9 mouse cellular contexts compared by ENCODE assay signal in the genomic region with DNA sequence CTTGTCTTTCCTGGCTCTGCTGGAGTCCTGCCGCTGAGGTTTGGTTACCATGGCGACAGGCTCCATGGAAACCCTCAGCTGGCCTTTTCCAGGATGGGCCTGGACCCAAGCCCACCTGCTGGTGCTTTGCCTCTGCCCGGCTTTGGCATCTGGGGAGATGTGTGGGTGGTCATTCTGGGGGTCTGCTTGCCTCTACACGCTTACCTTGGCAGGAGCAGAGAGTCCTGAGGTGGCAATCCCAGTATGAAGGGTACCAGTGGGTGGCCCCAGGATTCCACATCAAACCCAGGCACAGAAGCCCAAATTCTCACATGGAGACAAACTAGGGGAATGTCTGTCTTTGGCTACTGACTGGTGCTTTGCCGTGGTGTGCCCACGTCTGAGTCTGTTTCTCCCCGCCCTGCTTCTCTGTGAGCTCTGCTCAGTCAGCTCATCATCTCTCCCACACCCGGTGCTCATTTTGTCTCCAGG. TPM values are rescaled to one million over a fixed set of nuclear protein-coding genes. Genes with fewer than 3 reads are reported as not detected.
DNase-seq lines count a peak whose midpoint lies in the region; ATAC-seq and TF ChIP-seq lines count a peak whose summit lies in the region.
"Had no signal": no experiment of that assay in that cellular context is flagged by ENCODE, and none has a peak within 500 bp of the region (broad histone marks: within the 10 kb centered on the region; RNA-seq: fewer than 3 reads in every experiment).

No protein-coding gene starts in this region.

- H3K4me3 ChIP-seq in embryonic facial prominence, embryonic 10.5 days, result no peak overlapping the region
- H3K4me3 ChIP-seq in midbrain, embryonic 11.5 days (ENCODE audit: low read depth, low read length), result no peak overlapping the region
- H3K4me3 ChIP-seq in stomach, postnatal 0 days (ENCODE audit: low read depth, low read length), result no peak overlapping the region
- H3K4me3 ChIP-seq: embryonic facial prominence, embryonic 15.5 days had no signal

- no peak for TF ChIP-seq CTCF in stomach, postnatal 0 days (IDR thresholded peaks at IDR 0.05; ENCODE audit: low read depth)

- peaks cover 87% of the 10 kb centered on the region for H3K27me3 ChIP-seq in embryonic facial prominence, embryonic 10.5 days (replicated peaks; ENCODE audit: low read depth, poor library complexity, severe bottlenecking)
- peaks cover 18% of the 10 kb centered on the region for H3K27me3 ChIP-seq in midbrain, embryonic 11.5 days (ENCODE audit: control insufficient read depth, insufficient read depth, low read length)
- H3K27me3 ChIP-seq in stomach, postnatal 0 days (ENCODE audit: control insufficient read depth, insufficient read depth, low read length), result no peaks in the 10 kb centered on the region

- H3K36me3 ChIP-seq in embryonic facial prominence, embryonic 10.5 days (replicated peaks), result no peaks in the 10 kb centered on the region
- H3K36me3 ChIP-seq in midbrain, embryonic 11.5 days (ENCODE audit: control insufficient read depth, insufficient read depth, low read length), result no peaks in the 10 kb centered on the region
- H3K36me3 ChIP-seq in stomach, postnatal 0 days (ENCODE audit: control insufficient read depth, insufficient read depth, low read length), result no peaks in the 10 kb centered on the region
- H3K36me3 ChIP-seq: embryonic facial prominence, embryonic 15.5 days had no signal

- H3K9ac ChIP-seq in midbrain, embryonic 11.5 days (ENCODE audit: low read length), result no peak overlapping the region
- no peak overlapping the region for H3K9ac ChIP-seq in stomach, postnatal 0 days (ENCODE audit: low read length)
- H3K9ac ChIP-seq: embryonic facial prominence, embryonic 15.5 days had no signal

- peak; percentile 76 for ATAC-seq in midbrain, embryonic 11.5 days (ENCODE audit: low FRiP score)
- no peak for ATAC-seq in stomach, postnatal 0 days (ENCODE audit: low FRiP score, low TSS enrichment)
- ATAC-seq in granulocyte monocyte progenitor cell, adult 5-6 weeks (replicated peaks; ENCODE audit: poor library complexity, severe bottlenecking), result no peak

- no peaks in the 10 kb centered on the region for H3K9me3 ChIP-seq in embryonic facial prominence, embryonic 10.5 days
- no peaks in the 10 kb centered on the region for H3K9me3 ChIP-seq in midbrain, embryonic 11.5 days (ENCODE audit: control insufficient read depth, low read length)
- no peaks in the 10 kb centered on the region for H3K9me3 ChIP-seq in stomach, postnatal 0 days (ENCODE audit: control insufficient read depth, low read length)
- H3K9me3 ChIP-seq: embryonic facial prominence, embryonic 15.5 days had no signal

- 23% methylated on average over 8 of the region's 8 CpGs for WGBS in embryonic facial prominence, embryonic 10.5 days
- WGBS in midbrain, embryonic 11.5 days, result 13% methylated on average over 8 of the region's 8 CpGs
- WGBS in stomach, postnatal 0 days, result 38% methylated on average over 8 of the region's 8 CpGs

- no peak for TF ChIP-seq EP300 in stomach, postnatal 0 days (optimal IDR thresholded peaks at IDR 0.05)

- H3K4me2 ChIP-seq in midbrain, embryonic 11.5 days, result no peak overlapping the region
- H3K4me2 ChIP-seq in stomach, postnatal 0 days (replicated peaks; ENCODE audit: low read depth), result no peak overlapping the region
- H3K4me2 ChIP-seq: embryonic facial prominence, embryonic 15.5 days had no signal

- peaks cover 45% of the 10 kb centered on the region for H3K4me1 ChIP-seq in embryonic facial prominence, embryonic 10.5 days
- peaks cover 24% of the 10 kb centered on the region for H3K4me1 ChIP-seq in midbrain, embryonic 11.5 days (ENCODE audit: control insufficient read depth, insufficient read depth, low read length)
- peaks cover 8% of the 10 kb centered on the region; the same call in 1 of the 2 replicates for H3K4me1 ChIP-seq in stomach, postnatal 0 days (replicated peaks; ENCODE audit: control insufficient read depth, insufficient read depth)

- 0 out of 2 replicates have a peak overlapping the region, but pooled peaks have one; percentile 4 for H3K27ac ChIP-seq in embryonic facial prominence, embryonic 10.5 days (replicated peaks)
- peak overlapping the region; percentile 51; the same call in 1 of the 2 replicates for H3K27ac ChIP-seq in midbrain, embryonic 11.5 days (ENCODE audit: low read depth, low read length)
- H3K27ac ChIP-seq in stomach, postnatal 0 days (replicated peaks), result no peak overlapping the region
- H3K27ac ChIP-seq: embryonic facial prominence, embryonic 15.5 days had no signal

- peak; percentile 72 for DNase-seq in Muller cell, postnatal 12 days (ENCODE audit: inconsistent ontology term)
- peak; percentile 78 for DNase-seq in embryonic facial prominence, embryonic 10.5 days (ENCODE audit: low spot score)
- peak; percentile 85 for DNase-seq in layer of hippocampus, adult 11-12 months (ENCODE audit: low spot score)
- peak; percentile 97 for DNase-seq in midbrain, embryonic 11.5 days (ENCODE audit: low spot score, missing footprints)
- DNase-seq in lung, postnatal 25 days (ENCODE audit: low spot score), result no peak
- DNase-seq in stomach, postnatal 0 days (ENCODE audit: low spot score), result no peak
- DNase-seq in kidney, postnatal 14 days, result no peak

RNA-seq across cellular contexts. Expression of a gene that starts 47.0 kb away (rescaled TPM):
- 13.0 and 16.4 TPM in 2 replicates for polyA plus RNA-seq in embryonic facial prominence, embryonic 10.5 days (2016; fragmentation: Nextera tagmentation; extraction: Ambion mirVana)
- polyA plus RNA-seq in midbrain, embryonic 11.5 days (2014; fragmentation: Nextera tagmentation; extraction: Ambion mirVana), result 22.0 and 27.3 TPM in 2 replicates
- 30.5 and 34.0 TPM in 2 replicates for polyA plus RNA-seq in stomach, postnatal 0 days (2015; fragmentation: Nextera tagmentation; extraction: Ambion mirVana)
- 561 and 568 TPM in 2 replicates for total RNA-seq in granulocyte monocyte progenitor cell, adult 5-6 weeks (2014; fragmentation: Nextera tagmentation)
- total RNA-seq in granulocyte monocyte progenitor cell, adult 5-6 weeks (2017), result 131 and 136 TPM in 2 replicates

Comparison
In these comparisons a context has a peak if more than half of its experiments do, and no peak if none do; other contexts are left out.
1. DNase-seq: peak in Muller cell, postnatal 12 days (single experiment), embryonic facial prominence, embryonic 10.5 days (single experiment), layer of hippocampus, adult 11-12 months (single experiment) and midbrain, embryonic 11.5 days (single experiment); none in lung, postnatal 25 days (single experiment), stomach, postnatal 0 days (single experiment) and kidney, postnatal 14 days (single experiment).